Mouse (Mus musculus): ENCODE results near the gene Kirrel.

Kirrel gene

GRCm38 (mm10) chr3:87079301-87079700 is 95.2 kb downstream of the Kirrel start:
- DNase-seq (ENCODE audit: low spot score): no peak

GRCm38 (mm10) chr3:87077681-87078080 is 96.9 kb downstream of the Kirrel start:
- DNase-seq (ENCODE audit: low spot score): no peak

- no peak for DNase-seq (ENCODE audit: low spot score)
Observed at GRCm38 (mm10) chr3:87076899-87077298, 97.6 kb downstream of the Kirrel start.

- no peak for DNase-seq (ENCODE audit: low spot score)
Observed at GRCm38 (mm10) chr3:87076161-87076560, 98.4 kb downstream of the Kirrel start.

- DNase-seq (ENCODE audit: low spot score): no peak
Observed at GRCm38 (mm10) chr3:87072612-87073515, 101.7 kb downstream of the Kirrel start.

- no peak for DNase-seq (ENCODE audit: low spot score)
Observed at GRCm38 (mm10) chr3:87072191-87072590, 102.4 kb downstream of the Kirrel start.

GRCm38 (mm10) chr3:87067396-87067975 is 107.1 kb downstream of the Kirrel start:
- DNase-seq (ENCODE audit: low spot score): no peak

- DNase-seq (ENCODE audit: low spot score): no peak
Observed at GRCm38 (mm10) chr3:87053939-87054338, 120.6 kb downstream of the Kirrel start.

- DNase-seq (ENCODE audit: low spot score): no peak
Observed at GRCm38 (mm10) chr3:87047801-87048200, 126.7 kb downstream of the Kirrel start.

- no peak for DNase-seq (ENCODE audit: low spot score)
Observed at GRCm38 (mm10) chr3:87041733-87042132, 132.8 kb downstream of the Kirrel start.

- no peak for DNase-seq (ENCODE audit: low spot score)
Observed at GRCm38 (mm10) chr3:87038500-87038899, 136.0 kb downstream of the Kirrel start.

GRCm38 (mm10) chr3:87034061-87034460 is 140.5 kb downstream of the Kirrel start:
- no peak for DNase-seq (ENCODE audit: low spot score)

GRCm38 (mm10) chr3:87033357-87033756 is 141.2 kb downstream of the Kirrel start:
- DNase-seq (ENCODE audit: low spot score): peak; percentile 49

- peak; percentile 48 for DNase-seq (ENCODE audit: low spot score)
Observed at GRCm38 (mm10) chr3:87030855-87031254, 143.7 kb downstream of the Kirrel start.
